Mouse (Mus musculus) brain, embryonic 14.5 days (tissue): ENCODE measurements around the gene Nrip1.

Experiments used
- CTCF ChIP-seq: fragments of 200-500 bp; IDR thresholded peaks from 2 replicates; pipeline ENCODE4 v1.5.1; 2012; ENCODE audit warnings: inconsistent platforms, mild to moderate bottlenecking, moderate library complexity, borderline replicate concordance; ENCODE audit not compliant: insufficient read depth, insufficient read length; ENCODE audit errors: extremely low read depth
- POLR2A ChIP-seq: fragments of 200-500 bp; IDR thresholded peaks from 2 replicates; pipeline ENCODE4 v1.6.1; 2012; ENCODE audit warnings: mild to moderate bottlenecking, inconsistent platforms, borderline replicate concordance; ENCODE audit not compliant: poor library complexity, insufficient read depth, insufficient read length, severe bottlenecking; ENCODE audit errors: extremely low read depth

- TF ChIP-seq POLR2A = no peak
- TF ChIP-seq CTCF = no peak
Observed at GRCm38 (mm10) chr16:76414528-76414927, 40.9 kb upstream of the Nrip1 start.
